Mouse (Mus musculus) spleen, adult 12 weeks (tissue): ENCODE data around the gene Ubap1.

ENCODE experiments used
- DNase-seq: peaks from one replicate; pipeline ENCODE4 v3.0.0; 2022; ENCODE audit warnings: low spot score

Gene Ubap1

DNA sequence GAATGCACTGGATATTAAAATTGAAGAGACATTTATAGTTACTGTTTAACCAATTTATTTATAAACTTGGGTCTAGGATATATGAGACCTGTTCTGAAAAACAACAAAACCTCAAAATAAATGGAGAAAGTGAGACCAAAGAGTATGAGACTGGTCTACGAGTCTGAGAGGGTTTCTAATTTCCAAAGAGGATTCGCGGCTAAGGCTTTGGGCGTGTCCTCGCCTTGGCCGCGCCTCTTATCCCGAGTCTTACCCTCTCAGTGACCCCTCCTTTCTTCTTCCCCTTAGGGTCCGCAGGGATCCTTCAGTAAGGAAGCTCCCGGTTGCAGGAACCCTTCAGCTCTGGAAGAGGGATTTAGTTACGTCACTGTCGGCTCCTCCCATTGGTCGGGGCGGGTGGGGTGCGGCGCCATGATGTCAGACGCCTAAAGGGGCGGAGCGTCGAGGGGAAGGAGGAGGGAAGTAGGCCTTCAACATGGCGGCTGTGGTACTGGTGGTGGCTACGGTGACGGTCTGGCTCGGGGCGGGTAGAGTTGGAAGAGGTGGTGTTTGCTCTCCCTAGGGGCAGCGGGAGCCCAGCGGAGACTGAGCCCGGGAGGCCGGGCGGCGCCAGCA, at the start of gene Ubap1:
TSS of gene Ubap1 (plus strand) at position 413 of the 615 bp plus-strand sequence.
- DNase-seq, result peak; percentile 86

- no peak for DNase-seq
Observed at GRCm38 (mm10) chr4:41303671-41304070, 45.1 kb upstream of the Ubap1 start.

DNA sequence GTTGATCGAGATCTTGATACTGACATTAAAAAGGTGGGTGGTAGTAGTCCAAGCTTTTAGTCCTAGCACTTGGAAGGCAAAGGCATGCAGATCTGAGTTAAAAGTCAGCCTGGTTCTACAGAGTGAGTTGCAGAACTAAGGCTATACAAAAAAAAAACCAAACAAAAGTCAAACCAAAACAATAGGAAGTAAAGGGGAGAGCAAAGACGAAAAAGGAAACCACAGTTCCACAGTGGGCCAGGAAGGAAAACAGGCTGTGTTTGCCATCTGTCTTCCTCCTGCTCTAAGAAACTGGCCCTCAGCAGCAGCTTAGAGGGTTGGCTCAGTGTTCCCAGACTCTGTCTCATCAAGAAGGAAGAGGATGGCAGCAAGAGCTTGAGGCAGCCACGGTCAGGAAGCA, 44.5 kb upstream of the Ubap1 start:
- DNase-seq, result no peak

DNA sequence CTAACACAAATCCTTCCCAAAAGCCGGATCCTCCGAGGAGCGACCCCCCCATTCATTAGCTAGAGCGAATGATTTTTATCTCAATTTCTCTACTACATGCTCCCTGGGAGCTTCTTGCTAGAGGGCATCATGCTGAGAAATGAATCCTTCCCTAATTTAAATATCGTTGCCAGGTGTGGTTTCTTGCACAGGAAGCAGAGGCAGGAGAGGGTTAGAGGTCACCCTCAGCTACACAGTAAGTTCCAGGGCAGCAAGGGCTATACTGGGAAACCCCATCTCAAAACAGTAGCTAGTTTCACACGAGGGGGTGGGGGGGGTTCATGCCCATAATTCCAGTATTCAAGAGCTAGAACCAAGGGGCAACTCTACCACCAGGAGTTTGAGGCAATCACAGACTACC, 41.4 kb upstream of the Ubap1 start:
- DNase-seq, result no peak

DNA sequence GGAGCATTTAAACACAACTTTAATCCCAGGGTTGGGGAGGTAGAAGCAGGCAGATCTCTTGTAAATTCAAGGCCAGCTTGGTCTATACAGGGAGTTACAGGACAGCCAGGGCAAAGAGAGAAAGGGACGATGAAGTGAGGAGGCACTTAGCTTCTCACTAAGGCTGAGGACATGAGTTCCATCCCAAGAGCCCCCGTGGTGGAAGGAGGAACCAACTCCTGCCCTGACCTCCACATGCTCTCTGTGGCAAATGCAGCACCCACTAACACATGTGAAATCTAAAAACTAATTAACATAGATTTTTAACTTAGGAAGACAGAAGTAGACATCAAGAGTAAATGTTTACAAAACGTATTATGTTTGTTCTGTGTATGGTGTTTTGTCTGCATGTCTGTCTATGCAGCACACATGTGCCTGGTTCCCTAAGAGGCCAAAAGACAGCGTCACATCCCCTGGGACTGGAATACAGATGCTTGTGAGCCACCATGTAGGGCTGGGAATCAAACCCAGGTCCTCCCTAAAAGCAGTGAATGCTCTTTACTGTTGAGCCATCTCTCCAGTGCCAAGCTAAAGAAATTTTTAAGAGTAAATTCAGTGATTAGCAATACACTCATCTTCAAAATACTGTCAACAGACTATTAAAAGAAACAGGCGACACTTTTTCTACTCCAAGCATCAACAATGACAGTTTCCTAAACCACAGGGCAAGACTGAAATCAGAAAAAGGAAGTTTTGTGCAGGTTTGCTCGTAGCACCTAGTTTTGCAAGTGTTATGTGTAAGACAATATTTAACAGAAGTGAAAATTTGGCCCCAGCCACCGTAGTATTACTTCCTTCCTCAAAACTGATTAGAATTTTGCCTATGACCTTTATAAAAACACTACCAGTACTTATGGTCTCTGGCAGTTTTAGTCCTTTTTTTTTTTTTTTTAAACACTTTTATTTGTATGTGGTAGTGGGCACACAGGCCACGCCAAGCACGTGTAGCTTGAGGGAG, 37.9 kb upstream of the Ubap1 start:
- DNase-seq, result no peak

- no peak for DNase-seq
Observed at GRCm38 (mm10) chr4:41313722-41314121, 35.1 kb upstream of the Ubap1 start.

- DNase-seq, result peak; percentile 85
Observed at GRCm38 (mm10) chr4:41314141-41315129, 34.4 kb upstream of the Ubap1 start, which contains the start of gene Dcaf12. Dcaf12 (minus strand) TSS chr4:41314889.

GRCm38 (mm10) chr4:41315173-41315572, 33.6 kb upstream of the Ubap1 start:
- no peak for DNase-seq

- DNase-seq, result no peak
Observed at GRCm38 (mm10) chr4:41318267-41318666, 30.5 kb upstream of the Ubap1 start.

- no peak for DNase-seq
Observed at GRCm38 (mm10) chr4:41320971-41321370, 27.8 kb upstream of the Ubap1 start.

DNA sequence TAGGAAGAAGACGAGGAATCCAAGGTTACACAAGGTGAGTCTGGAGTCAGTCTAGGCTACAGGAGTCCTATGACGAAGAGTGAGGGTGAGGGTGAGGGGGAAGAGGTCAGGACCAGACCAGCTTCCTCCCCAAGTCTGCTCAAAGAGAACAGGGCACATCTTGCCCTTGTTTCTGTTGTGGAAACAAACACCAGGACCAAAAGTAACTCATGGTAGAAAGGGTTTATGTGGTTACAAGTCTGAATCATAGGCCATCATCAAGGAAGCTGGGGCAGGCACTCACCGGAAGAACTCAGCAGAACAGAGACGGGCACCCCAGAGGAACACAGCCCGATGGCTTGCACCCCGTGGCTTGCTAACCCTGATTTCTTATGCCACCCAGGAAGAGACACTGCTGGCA, 21.9 kb upstream of the Ubap1 start:
- DNase-seq, result no peak

- no peak for DNase-seq
Observed at GRCm38 (mm10) chr4:41329481-41329880, 19.3 kb upstream of the Ubap1 start.

- DNase-seq, result peak; percentile 63
Observed at GRCm38 (mm10) chr4:41331085-41331484, 17.7 kb upstream of the Ubap1 start.

DNA sequence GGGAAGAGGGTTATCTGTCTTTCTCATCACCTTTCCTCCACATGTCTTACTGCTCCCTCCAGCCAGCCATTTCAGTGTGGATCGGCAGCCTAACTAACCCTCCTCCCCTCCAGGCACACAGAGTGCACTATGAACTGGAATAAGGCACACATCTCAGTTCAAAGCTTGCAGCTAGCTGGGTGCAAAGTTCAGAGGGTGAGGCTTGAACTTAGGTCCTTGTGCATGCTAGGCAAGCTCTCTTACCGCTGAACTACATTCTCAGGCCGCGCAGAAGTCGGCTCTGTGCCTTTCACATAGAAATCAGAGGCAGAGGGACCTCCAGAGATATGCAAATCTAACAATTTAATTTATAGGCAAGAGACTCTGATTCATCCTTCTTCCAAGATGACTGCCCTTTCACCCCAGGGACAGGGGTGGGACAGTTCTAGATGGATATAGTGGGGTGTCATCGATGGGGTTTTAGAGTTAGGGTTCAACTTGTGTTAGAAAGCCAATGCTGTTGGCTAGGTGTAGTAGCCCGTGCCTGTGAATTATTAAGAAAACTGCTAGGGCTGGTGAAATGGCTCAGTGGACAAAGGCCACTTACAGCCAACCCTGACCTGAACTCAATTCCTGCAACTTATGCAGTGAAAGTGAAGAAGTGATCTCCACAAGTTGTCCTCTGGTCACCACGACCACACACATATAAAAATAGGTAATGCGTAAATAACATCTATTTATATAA, 16.9 kb upstream of the Ubap1 start:
- no peak for DNase-seq

DNA sequence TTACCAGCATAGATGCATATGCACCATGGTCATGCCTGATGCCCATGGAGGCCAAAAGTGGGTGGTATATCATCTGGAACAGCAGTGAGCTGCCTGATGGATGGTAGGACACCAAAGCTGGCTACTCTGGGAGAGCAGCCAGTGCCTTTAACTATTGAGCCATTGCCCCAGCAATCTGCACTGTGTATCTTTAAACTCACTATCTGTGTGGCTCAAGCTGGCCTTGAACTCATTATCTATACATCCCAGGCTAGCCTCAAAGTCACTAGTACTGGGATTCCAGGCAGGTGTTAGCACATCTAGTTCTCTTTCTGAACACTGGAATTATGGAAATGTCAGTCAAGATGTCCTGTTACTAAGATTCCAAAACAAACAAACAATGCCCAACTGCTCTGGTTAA, 12.2 kb upstream of the Ubap1 start:
- peak; percentile 28 for DNase-seq

- no peak for DNase-seq
Observed at GRCm38 (mm10) chr4:41340912-41341550, 7.8 kb upstream of the Ubap1 start.

DNA sequence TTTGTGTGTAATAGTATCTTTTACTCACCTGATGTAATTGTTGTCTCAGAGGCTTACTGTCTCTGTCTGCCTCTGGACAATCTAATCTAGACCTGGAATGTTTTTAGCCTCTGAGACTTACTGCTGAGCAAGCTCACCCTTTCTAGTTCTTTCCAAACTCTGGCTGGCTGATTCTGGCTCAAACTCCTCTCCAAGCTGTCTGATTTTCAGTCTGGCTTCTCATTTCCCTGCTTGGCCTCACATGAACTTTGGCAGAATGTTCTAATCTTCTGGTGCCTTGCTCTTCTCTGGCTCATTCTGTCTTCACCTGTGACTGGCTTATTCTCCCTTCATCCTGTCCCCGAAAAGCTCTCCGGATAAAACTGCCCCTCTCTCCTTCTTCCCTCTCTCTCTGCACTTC, 2.8 kb upstream of the Ubap1 start:
- no peak for DNase-seq

DNA sequence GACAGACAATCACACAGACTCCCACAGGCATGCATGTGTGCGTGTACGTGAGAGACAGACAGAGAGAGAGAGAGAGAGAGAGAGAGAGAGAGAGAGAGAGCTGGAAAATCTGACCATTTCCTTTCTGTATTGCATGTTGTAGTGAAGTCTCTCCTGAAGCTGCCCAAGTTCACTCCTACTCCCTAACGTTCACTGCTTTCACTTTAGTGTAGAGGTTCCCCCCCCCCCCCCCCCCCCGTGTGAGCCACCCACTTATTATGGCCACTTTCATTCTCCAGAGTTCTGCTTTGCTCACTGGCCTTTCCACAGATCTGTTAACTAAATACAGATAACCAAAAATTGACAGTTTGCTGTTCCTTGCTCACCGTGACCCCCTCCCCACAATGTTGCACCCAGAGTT, 957 bp upstream of the Ubap1 start:
- no peak for DNase-seq

DNA sequence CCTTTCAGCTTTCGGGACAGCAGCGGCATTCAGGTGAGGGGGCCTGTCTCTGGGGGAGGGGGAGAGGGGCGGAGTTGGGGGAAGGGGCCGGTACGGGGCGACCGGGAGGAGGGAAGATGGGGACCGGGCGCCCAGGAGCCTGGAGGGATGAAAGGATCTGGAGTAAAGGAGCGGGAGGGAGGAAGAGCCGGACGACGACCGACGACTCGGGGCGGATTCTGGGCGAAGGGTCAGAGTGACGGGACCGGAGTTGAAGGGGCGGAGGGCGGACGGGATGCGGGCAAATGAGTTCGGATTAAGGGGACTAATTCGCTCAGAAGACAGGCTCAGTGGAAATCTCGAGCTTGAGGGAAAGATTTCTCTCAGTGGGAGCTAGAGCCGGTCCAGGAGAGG, 399 bp downstream of the Ubap1 start:
- DNase-seq, result peak; percentile 50

DNA sequence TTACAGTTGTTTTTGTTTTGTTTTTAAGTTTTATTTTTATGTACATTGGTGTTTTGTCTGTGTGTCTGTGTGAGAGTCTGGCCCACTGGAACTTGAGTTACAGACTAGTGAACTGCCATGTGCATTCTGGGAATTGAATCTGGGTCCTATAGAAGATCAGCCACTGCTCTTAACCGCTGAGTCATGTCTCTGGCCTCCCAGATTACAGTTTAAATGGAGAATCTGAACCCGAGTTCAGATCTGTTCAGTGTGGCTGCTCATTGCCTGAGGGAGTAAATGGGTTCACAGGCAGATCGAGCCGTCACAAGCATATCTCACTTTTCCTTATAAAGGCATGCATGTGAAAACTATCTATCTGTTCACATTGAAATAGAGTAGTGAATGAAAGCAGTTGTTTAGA, 4.0 kb downstream of the Ubap1 start:
- DNase-seq, result peak; percentile 13

DNA sequence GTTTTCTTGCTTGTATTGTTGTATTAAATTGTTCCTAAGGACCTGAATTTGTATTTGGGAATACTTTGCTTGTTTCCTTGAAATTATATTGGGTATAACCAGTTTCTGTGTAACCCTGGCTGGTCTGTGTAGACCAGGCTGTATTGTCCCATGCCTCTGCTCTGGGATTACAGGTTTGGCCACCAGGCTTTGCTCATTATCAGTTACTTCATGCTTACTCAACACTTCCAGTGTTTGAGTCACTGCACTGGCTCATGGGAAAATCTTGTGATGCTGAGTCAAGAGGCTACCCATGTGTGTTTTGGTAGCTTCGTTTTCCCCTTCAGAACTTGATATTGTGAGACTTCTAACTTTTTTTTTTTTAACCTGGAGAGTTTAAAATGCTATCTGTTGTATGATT, 4.5 kb downstream of the Ubap1 start:
- DNase-seq, result no peak
